Mouse (Mus musculus) MEL (cell line): ENCODE results near the gene Tph1.

Source experiments
- CTCF ChIP-seq, 3 experiments: IDR thresholded peaks in 2 of 3; conservative IDR thresholded peaks in 1 of 3; 2 replicates each; pipeline ENCODE4 v1.5.1; 2011 to 2012; ENCODE audit warnings: low read length in 3 of 3, low read depth in 2 of 3, mild to moderate bottlenecking in 2 of 3, improper control_type of control experiment in 1 of 3, inconsistent platforms in 1 of 3, mixed read lengths in 1 of 3, moderate library complexity in 1 of 3; ENCODE audit not compliant: control insufficient read depth in 1 of 3, insufficient read depth in 1 of 3, poor library complexity in 1 of 3, severe bottlenecking in 1 of 3
- EP300 ChIP-seq, 2 experiments: IDR thresholded peaks; 2 replicates each; pipeline ENCODE4 v1.6.1; 2011; ENCODE audit warnings: improper control_type of control experiment in 2 of 2, low read length in 2 of 2, low read depth in 1 of 2, mild to moderate bottlenecking in 1 of 2
- ETS1 ChIP-seq: IDR thresholded peaks from 2 replicates; pipeline ENCODE4 v1.6.1; 2012; ENCODE audit warnings: low read depth, mild to moderate bottlenecking, inconsistent platforms, low read length, improper control_type of control experiment, moderate library complexity
- GABPA ChIP-seq: IDR thresholded peaks from 2 replicates; pipeline ENCODE4 v1.6.1; 2012; ENCODE audit warnings: low read depth, mild to moderate bottlenecking, inconsistent platforms, low read length, improper control_type of control experiment, moderate library complexity
- HCFC1 ChIP-seq: IDR thresholded peaks from 2 replicates; pipeline ENCODE4 v1.6.1; 2012; ENCODE audit warnings: low read depth, mild to moderate bottlenecking, inconsistent platforms, low read length, improper control_type of control experiment, moderate library complexity
- KAT2A ChIP-seq: conservative IDR thresholded peaks from 2 replicates; pipeline ENCODE4 v1.6.1; 2012; ENCODE audit warnings: low read depth, low read length, improper control_type of control experiment, inconsistent platforms
- MAZ ChIP-seq: IDR thresholded peaks from 2 replicates; pipeline ENCODE4 v1.6.1; 2012; ENCODE audit warnings: low read depth, mild to moderate bottlenecking, inconsistent platforms, low read length, improper control_type of control experiment
- MEF2A ChIP-seq: IDR thresholded peaks from 2 replicates; pipeline ENCODE4 v1.6.1; 2014; ENCODE audit warnings: low read depth, mild to moderate bottlenecking, inconsistent platforms, low read length, improper control_type of control experiment; ENCODE audit not compliant: poor library complexity, insufficient replicate concordance, severe bottlenecking; ENCODE audit errors: extremely low read depth
- NELFE ChIP-seq: IDR thresholded peaks from 2 replicates; pipeline ENCODE4 v1.6.1; 2011; ENCODE audit warnings: low read depth, low read length, improper control_type of control experiment
- POLR2A ChIP-seq, 2 experiments: IDR thresholded peaks; 2 replicates each; pipeline ENCODE4 v1.6.1; 2011 to 2012; ENCODE audit warnings: low read length in 2 of 2, mild to moderate bottlenecking in 2 of 2, control low read depth in 1 of 2, improper control_type of control experiment in 1 of 2, low read depth in 1 of 2, moderate library complexity in 1 of 2; ENCODE audit not compliant: control insufficient read depth in 1 of 2, insufficient read depth in 1 of 2, poor library complexity in 1 of 2
- TBP ChIP-seq: IDR thresholded peaks from 2 replicates; pipeline ENCODE4 v1.8.0; 2011; ENCODE audit warnings: low read depth, low read length, improper control_type of control experiment
- USF1 ChIP-seq: IDR thresholded peaks from 2 replicates; pipeline ENCODE4 v1.6.1; 2014; ENCODE audit warnings: low read depth, mild to moderate bottlenecking, inconsistent platforms, low read length, improper control_type of control experiment, moderate library complexity
- ZKSCAN1 ChIP-seq: IDR thresholded peaks from 2 replicates; pipeline ENCODE4 v1.6.1; 2012; ENCODE audit warnings: low read depth, mild to moderate bottlenecking, inconsistent platforms, low read length, improper control_type of control experiment, moderate library complexity
- ZMIZ1 ChIP-seq: IDR thresholded peaks from 2 replicates; pipeline ENCODE4 v1.6.1; 2012; ENCODE audit warnings: low read depth, mild to moderate bottlenecking, inconsistent platforms, low read length, improper control_type of control experiment, moderate library complexity

DNA sequence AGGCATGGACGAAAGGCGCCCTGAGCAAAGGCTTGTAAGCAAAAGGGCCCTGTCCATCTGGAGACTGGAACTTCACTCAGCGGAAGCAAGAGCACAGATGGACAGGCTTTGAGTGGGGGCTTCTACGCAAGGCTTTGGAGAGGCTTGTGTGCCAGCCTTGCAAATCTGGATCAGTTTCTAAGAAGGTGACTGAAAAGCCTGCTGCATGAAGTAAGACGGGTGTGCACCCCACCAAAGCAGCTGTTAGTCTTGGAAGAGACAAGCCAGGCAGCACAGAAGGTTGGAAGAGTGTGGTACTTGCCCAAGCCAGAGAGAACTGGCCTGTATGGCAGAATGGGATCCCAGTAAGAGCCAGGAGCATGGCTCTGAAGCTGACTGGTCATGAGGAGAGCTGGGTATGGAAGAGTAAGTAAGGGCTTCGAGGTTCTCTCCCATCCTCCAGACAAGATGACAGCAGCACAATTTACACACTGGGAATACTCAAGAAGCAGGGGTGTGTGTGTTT is 28.2 kb upstream of the Tph1 start:
- TF ChIP-seq CTCF (IDR thresholded peaks at IDR 0.05 in 2 of 3, conservative IDR thresholded peaks at IDR 0.05 in 1 of 3; ENCODE audit: control insufficient read depth in 1 of 3, insufficient read depth in 1 of 3, low read depth in 2 of 3, low read length in 3 of 3, poor library complexity in 1 of 3, severe bottlenecking in 1 of 3) (no peak), EP300 (IDR thresholded peaks at IDR 0.05; ENCODE audit: low read depth in 1 of 2, low read length in 2 of 2) (no peak), ETS1 (no peak), ZMIZ1 (no peak), MEF2A (no peak), POLR2A (IDR thresholded peaks at IDR 0.05; ENCODE audit: control insufficient read depth in 1 of 2, insufficient read depth in 1 of 2, low read depth in 1 of 2, low read length in 2 of 2, poor library complexity in 1 of 2) (no peak), KAT2A (no peak), GABPA (no peak), MAZ (no peak), USF1 (no peak), TBP (no peak), ZKSCAN1 (no peak), NELFE (no peak), HCFC1 (no peak)
